Mouse (Mus musculus): ENCODE data around the gene Trak2. TPM values are rescaled to one million over a fixed set of nuclear protein-coding genes. Genes with fewer than 3 reads are reported as not detected.
"Not testable (repeated sequence)": the region's sequence is repeated elsewhere in the genome, so short reads cannot be mapped to it uniquely, and the experiment has no call there.

Trak2 gene
- total RNA-seq, 2 experiments from 2014 or later = 55.0 to 57.7 TPM

- DNase-seq = no peak
These were observed 19.4 kb downstream of the Trak2 start for GRCm38 (mm10) chr1:58953686-58954434.

- no peak for DNase-seq
These were observed 20.2 kb downstream of the Trak2 start for GRCm38 (mm10) chr1:58952997-58953396.

- DNase-seq = no peak
These were observed 20.7 kb downstream of the Trak2 start for GRCm38 (mm10) chr1:58952526-58952925.

GRCm38 (mm10) chr1:58951841-58952240, 21.4 kb downstream of the Trak2 start:
- DNase-seq = no peak

GRCm38 (mm10) chr1:58950899-58951648, 22.2 kb downstream of the Trak2 start:
- no peak for DNase-seq

GRCm38 (mm10) chr1:58949561-58950106, 23.6 kb downstream of the Trak2 start:
- DNase-seq = no peak

- no peak for DNase-seq
These were observed 26.5 kb downstream of the Trak2 start for GRCm38 (mm10) chr1:58946718-58947117.

- no peak for DNase-seq
These were observed 27.1 kb downstream of the Trak2 start for GRCm38 (mm10) chr1:58945960-58946670.

GRCm38 (mm10) chr1:58945523-58945922, 27.7 kb downstream of the Trak2 start:
- DNase-seq = no peak

GRCm38 (mm10) chr1:58937606-58938099, 35.6 kb downstream of the Trak2 start:
- DNase-seq = no peak

GRCm38 (mm10) chr1:58936746-58937605, 36.3 kb downstream of the Trak2 start:
- DNase-seq = no peak

GRCm38 (mm10) chr1:58926664-58927063, 46.6 kb downstream of the Trak2 start:
- DNase-seq = no peak

GRCm38 (mm10) chr1:58917566-58917965, 55.7 kb downstream of the Trak2 start:
- no peak for DNase-seq

- no peak for DNase-seq
These were observed 63.5 kb downstream of the Trak2 start for GRCm38 (mm10) chr1:58909636-58910272.

- no peak for DNase-seq
These were observed 69.5 kb downstream of the Trak2 start for GRCm38 (mm10) chr1:58903681-58904080.

- not testable (repeated sequence) for DNase-seq
These were observed 75.7 kb downstream of the Trak2 start for GRCm38 (mm10) chr1:58897561-58897960.

- not testable (repeated sequence) for DNase-seq
These were observed 80.8 kb downstream of the Trak2 start for GRCm38 (mm10) chr1:58892386-58892785.

- DNase-seq = not testable (repeated sequence)
These were observed 81.6 kb downstream of the Trak2 start for GRCm38 (mm10) chr1:58891481-58892170.

- not testable (repeated sequence) for DNase-seq
These were observed 82.4 kb downstream of the Trak2 start for GRCm38 (mm10) chr1:58890697-58891290.

All from gastrocnemius, postnatal 10 days (tissue).